Mouse (Mus musculus): ENCODE measurements at regions not wholly inside any gene's neighbourhood (a gene's known extent, or its start where the extent isn't known, plus 50 kb on each side); places are given as distances from the start of the nearest gene placed in this dataset.

GRCm38 (mm10) chr2:72751441-72751840 is 228.8 kb downstream of the Sp3 start:
- TF ChIP-seq EP300 (IDR thresholded peaks at IDR 0.05; ENCODE audit: low read length) (no peak), MAX (IDR thresholded peaks at IDR 0.05; ENCODE audit: low read length) (no peak), ZNF384 (IDR thresholded peaks at IDR 0.05; ENCODE audit: low read depth, low read length) (no peak), CTCF (conservative IDR thresholded peaks at IDR 0.05 in 1 of 2, IDR thresholded peaks at IDR 0.05 in 1 of 2; ENCODE audit: low read depth in 2 of 2, low read length in 2 of 2) (no peak), RAD21 (IDR thresholded peaks at IDR 0.05; ENCODE audit: low read depth, low read length) (no peak), ZC3H11A (IDR thresholded peaks at IDR 0.05; ENCODE audit: low read depth, low read length) (no peak), POLR2A (IDR thresholded peaks at IDR 0.05; ENCODE audit: low read depth, low read length) (no peak)
